ENCODE assay signal across 9 mouse cellular contexts in the genomic region with DNA sequence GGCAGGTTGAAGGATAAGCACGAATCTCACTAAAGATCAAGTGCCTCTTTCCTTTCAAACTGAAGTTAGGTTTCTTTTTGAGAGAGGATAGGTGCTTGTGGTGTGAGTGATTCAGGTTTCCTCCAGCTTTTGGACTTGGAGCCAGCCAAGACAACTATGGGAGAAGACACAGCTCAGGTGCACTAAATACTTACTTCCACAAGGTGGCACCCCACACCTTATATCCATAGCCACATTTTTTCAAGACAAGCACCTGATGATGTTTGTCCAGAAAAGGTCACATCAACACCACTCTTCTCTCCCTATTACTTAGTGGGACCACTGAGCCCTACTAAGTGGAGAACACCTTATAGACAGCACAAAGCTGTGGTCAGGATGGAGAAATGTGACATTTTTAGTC. TPM values are rescaled to one million over a fixed set of nuclear protein-coding genes. Genes with fewer than 3 reads are reported as not detected.
DNase-seq lines count a peak whose midpoint lies in the region; ATAC-seq lines count a peak whose summit lies in the region.
"Had no signal": no experiment of that assay in that cellular context is flagged by ENCODE, and none has a peak within 500 bp of the region (broad histone marks: within the 10 kb centered on the region; RNA-seq: fewer than 3 reads in every experiment).

No protein-coding gene starts in this region.

- H3K9me3 ChIP-seq in intestine, embryonic 15.5 days = no peaks in the 10 kb centered on the region
- H3K9me3 ChIP-seq: stomach, embryonic 15.5 days had no signal

- H3K27me3 ChIP-seq in intestine, embryonic 15.5 days (replicated peaks) = no peaks in the 10 kb centered on the region
- H3K27me3 ChIP-seq: stomach, embryonic 15.5 days had no signal

- DNase-seq in left cerebral cortex, adult 11 months (ENCODE audit: low spot score) = peak; percentile 13
- no peak for DNase-seq in left cerebral cortex, adult 8-10 months (ENCODE audit: low spot score in 2 of 2)
- DNase-seq in ES-CJ7 (ENCODE audit: low read depth, low spot score) = peak; percentile 76
- peak; percentile 5 for DNase-seq in adrenal gland, adult 8-10 months
- DNase-seq in gonadal fat pad, adult 2 months (ENCODE audit: low read depth) = peak; percentile 10
- no peak for DNase-seq in heart, adult 9 months (ENCODE audit: low spot score in 2 of 2)

- H3K9ac ChIP-seq in intestine, embryonic 15.5 days = no peak overlapping the region
- H3K9ac ChIP-seq: stomach, embryonic 15.5 days had no signal

- H3K36me3 ChIP-seq in intestine, embryonic 15.5 days = no peaks in the 10 kb centered on the region
- H3K36me3 ChIP-seq: stomach, embryonic 15.5 days had no signal

- no peaks in the 10 kb centered on the region for H3K4me1 ChIP-seq in intestine, embryonic 15.5 days (replicated peaks)
- H3K4me1 ChIP-seq: stomach, embryonic 15.5 days had no signal

- peak; percentile 67 for ATAC-seq in megakaryocyte, adult 5-6 weeks (ENCODE audit: poor library complexity, severe bottlenecking)
- no peak for ATAC-seq in intestine, embryonic 15.5 days

- 11% methylated on average over 1 of the region's 1 CpGs for WGBS in intestine, embryonic 15.5 days

- H3K4me2 ChIP-seq in intestine, embryonic 15.5 days (replicated peaks) = no peak overlapping the region
- H3K4me2 ChIP-seq: stomach, embryonic 15.5 days had no signal

- no peak overlapping the region for H3K27ac ChIP-seq in intestine, embryonic 15.5 days
- H3K27ac ChIP-seq: stomach, embryonic 15.5 days had no signal

- no peak overlapping the region for H3K4me3 ChIP-seq in intestine, embryonic 15.5 days (replicated peaks)
- H3K4me3 ChIP-seq: stomach, embryonic 15.5 days had no signal

RNA-seq across cellular contexts. Expression of a gene that starts 52.1 kb away (rescaled TPM):
- 10 to 100 TPM; 25.7 to 41.4 (median 34.9) TPM for total RNA-seq in left cerebral cortex, adult 8-10 months (2022)
- 10 to 100 TPM; 47.3 to 60.5 (median 55.6) TPM for total RNA-seq in adrenal gland, adult 8-10 months (2022)
- 20.2 and 38.0 TPM in 2 replicates for polyA plus RNA-seq in gonadal fat pad, adult 2 months (2012; rRNA removed)
- 25.0 and 32.9 TPM in 2 replicates for total RNA-seq in megakaryocyte, adult 5-6 weeks (2015)
- 38.0 and 39.9 TPM in 2 replicates for total RNA-seq in megakaryocyte, adult 5-6 weeks (2017)
- 12.3 and 14.1 TPM in 2 replicates for polyA plus RNA-seq in intestine, embryonic 15.5 days (2015; fragmentation: Nextera tagmentation; extraction: Ambion mirVana)

Comparison
In these comparisons a context has a peak if more than half of its experiments do, and no peak if none do; other contexts are left out.
1. DNase-seq: peak in left cerebral cortex, adult 11 months (single experiment), ES-CJ7 (single experiment), adrenal gland, adult 8-10 months (single experiment) and gonadal fat pad, adult 2 months (single experiment); none in left cerebral cortex, adult 8-10 months (0 of 2) and heart, adult 9 months (0 of 2).